9 mouse cellular contexts compared by ENCODE assay signal in the genomic region with DNA sequence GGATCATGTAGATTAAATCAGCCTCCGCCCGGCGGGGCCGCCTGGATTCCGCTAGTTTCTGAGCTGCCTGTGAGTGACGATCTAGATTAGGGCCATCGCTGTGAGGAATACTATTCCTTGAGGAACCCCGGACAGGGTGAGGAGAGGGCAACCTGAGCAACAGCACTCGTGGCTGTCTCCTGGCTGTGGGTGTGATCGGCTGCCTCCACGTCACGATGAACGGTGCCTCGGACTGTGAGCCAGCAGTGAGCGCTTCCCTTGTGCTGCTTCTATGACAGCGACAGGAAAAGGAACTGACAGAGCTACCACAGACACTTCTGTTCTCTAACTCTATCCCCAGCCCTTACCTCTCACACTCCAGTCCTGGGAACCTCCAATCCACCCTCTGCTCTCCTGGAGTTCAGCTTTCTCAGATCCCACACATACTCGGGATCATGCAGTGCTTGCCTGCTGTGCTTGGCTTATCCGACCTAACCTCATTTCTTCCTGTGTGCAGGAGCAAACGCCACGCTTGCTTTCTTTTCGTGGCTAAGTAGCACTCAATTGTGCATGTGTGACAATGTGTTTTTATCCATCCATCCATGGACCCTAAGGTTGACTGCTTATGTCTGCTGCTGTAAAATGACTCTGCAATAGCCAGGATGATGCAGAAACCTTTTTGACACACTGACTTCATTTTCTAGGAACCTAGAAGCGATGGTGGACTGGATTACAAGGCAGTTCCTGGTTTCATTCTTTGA. TPM values are rescaled to one million over a fixed set of nuclear protein-coding genes. Genes with fewer than 3 reads are reported as not detected.
DNase-seq lines count a peak whose midpoint lies in the region; ATAC-seq lines count a peak whose summit lies in the region.
"Had no signal": no experiment of that assay in that cellular context is flagged by ENCODE, and none has a peak within 500 bp of the region (broad histone marks: within the 10 kb centered on the region; RNA-seq: fewer than 3 reads in every experiment).

No protein-coding gene starts in this region.

- H3K27ac ChIP-seq in forebrain, embryonic 15.5 days (replicated peaks), result no peak overlapping the region; the same call in 1 of the 2 replicates
- H3K27ac ChIP-seq in liver, embryonic 15.5 days (replicated peaks), result no peak overlapping the region
- H3K27ac ChIP-seq: embryonic facial prominence, embryonic 12.5 days; limb, embryonic 15.5 days had no signal

- no peak overlapping the region for H3K4me3 ChIP-seq in forebrain, embryonic 15.5 days
- 0 out of 2 replicates have a peak overlapping the region, but pooled peaks have one; percentile 2 for H3K4me3 ChIP-seq in liver, embryonic 15.5 days (replicated peaks)
- H3K4me3 ChIP-seq: embryonic facial prominence, embryonic 12.5 days; limb, embryonic 15.5 days had no signal

- no peaks in the 10 kb centered on the region for H3K36me3 ChIP-seq in forebrain, embryonic 15.5 days
- H3K36me3 ChIP-seq in liver, embryonic 15.5 days (replicated peaks), result no peaks in the 10 kb centered on the region
- H3K36me3 ChIP-seq: embryonic facial prominence, embryonic 12.5 days; limb, embryonic 15.5 days had no signal

- H3K4me1 ChIP-seq in forebrain, embryonic 15.5 days, result peaks cover 30% of the 10 kb centered on the region
- H3K4me1 ChIP-seq in liver, embryonic 15.5 days (replicated peaks), result peaks cover 28% of the 10 kb centered on the region

- no peak overlapping the region for H3K9ac ChIP-seq in forebrain, embryonic 15.5 days (replicated peaks)
- no peak overlapping the region for H3K9ac ChIP-seq in liver, embryonic 15.5 days
- H3K9ac ChIP-seq: embryonic facial prominence, embryonic 12.5 days; limb, embryonic 15.5 days had no signal

- peak; percentile 50 for DNase-seq in retina, postnatal 1 day
- no peak for DNase-seq in retina, embryonic 14.5 days (ENCODE audit: low spot score)
- peak; percentile 51 for DNase-seq in thymus, postnatal 25 days
- no peak for DNase-seq in adrenal gland, postnatal 25 days
- DNase-seq in ovary, postnatal 14 days (ENCODE audit: low spot score), result no peak

- ATAC-seq in forebrain, embryonic 15.5 days (replicated peaks), result 0 out of 2 replicates have a peak, but pooled peaks have one; percentile 6
- ATAC-seq in liver, embryonic 15.5 days (ENCODE audit: insufficient read depth), result no peak

- WGBS in forebrain, embryonic 15.5 days, result 69% methylated on average over 22 of the region's 22 CpGs
- WGBS in liver, embryonic 15.5 days (ENCODE audit: insufficient replicate concordance), result 36% methylated on average over 22 of the region's 22 CpGs

- no peak overlapping the region for H3K4me2 ChIP-seq in forebrain, embryonic 15.5 days (replicated peaks)
- H3K4me2 ChIP-seq in liver, embryonic 15.5 days, result peak overlapping the region; percentile 42
- H3K4me2 ChIP-seq: embryonic facial prominence, embryonic 12.5 days; limb, embryonic 15.5 days had no signal

- no peaks in the 10 kb centered on the region for H3K27me3 ChIP-seq in forebrain, embryonic 15.5 days
- H3K27me3 ChIP-seq in liver, embryonic 15.5 days, result no peaks in the 10 kb centered on the region
- H3K27me3 ChIP-seq: embryonic facial prominence, embryonic 12.5 days; limb, embryonic 15.5 days had no signal

- no peaks in the 10 kb centered on the region for H3K9me3 ChIP-seq in forebrain, embryonic 15.5 days
- H3K9me3 ChIP-seq in liver, embryonic 15.5 days (replicated peaks), result no peaks in the 10 kb centered on the region
- H3K9me3 ChIP-seq: embryonic facial prominence, embryonic 12.5 days; limb, embryonic 15.5 days had no signal

RNA-seq across cellular contexts. Expression of a gene that starts 8.3 kb away (rescaled TPM):
- polyA plus RNA-seq in forebrain, embryonic 15.5 days (2015; fragmentation: Nextera tagmentation; extraction: Ambion mirVana), result 19.7 and 21.5 TPM in 2 replicates
- polyA plus RNA-seq in liver, embryonic 15.5 days (2015; fragmentation: Nextera tagmentation; extraction: Ambion mirVana), result 1.9 and 2.3 TPM in 2 replicates
- 12.9 and 19.5 TPM in 2 replicates for total RNA-seq in adrenal gland, postnatal 25 days (2021)

RNA-seq across cellular contexts. Expression of a gene that starts 8.4 kb away (rescaled TPM):
- 528 and 529 TPM in 2 replicates for polyA plus RNA-seq in forebrain, embryonic 15.5 days (2015; fragmentation: Nextera tagmentation; extraction: Ambion mirVana)
- 290 and 291 TPM in 2 replicates for polyA plus RNA-seq in liver, embryonic 15.5 days (2015; fragmentation: Nextera tagmentation; extraction: Ambion mirVana)
- total RNA-seq in adrenal gland, postnatal 25 days (2021), result 249 and 324 TPM in 2 replicates

Comparison
In these comparisons a context has a peak if more than half of its experiments do, and no peak if none do; other contexts are left out.
1. DNase-seq: peak in retina, postnatal 1 day (single experiment) and thymus, postnatal 25 days (single experiment); none in retina, embryonic 14.5 days (single experiment), adrenal gland, postnatal 25 days (single experiment) and ovary, postnatal 14 days (single experiment).